Mouse (Mus musculus): Measurements from ENCODE around the gene Ablim2.

DNA sequence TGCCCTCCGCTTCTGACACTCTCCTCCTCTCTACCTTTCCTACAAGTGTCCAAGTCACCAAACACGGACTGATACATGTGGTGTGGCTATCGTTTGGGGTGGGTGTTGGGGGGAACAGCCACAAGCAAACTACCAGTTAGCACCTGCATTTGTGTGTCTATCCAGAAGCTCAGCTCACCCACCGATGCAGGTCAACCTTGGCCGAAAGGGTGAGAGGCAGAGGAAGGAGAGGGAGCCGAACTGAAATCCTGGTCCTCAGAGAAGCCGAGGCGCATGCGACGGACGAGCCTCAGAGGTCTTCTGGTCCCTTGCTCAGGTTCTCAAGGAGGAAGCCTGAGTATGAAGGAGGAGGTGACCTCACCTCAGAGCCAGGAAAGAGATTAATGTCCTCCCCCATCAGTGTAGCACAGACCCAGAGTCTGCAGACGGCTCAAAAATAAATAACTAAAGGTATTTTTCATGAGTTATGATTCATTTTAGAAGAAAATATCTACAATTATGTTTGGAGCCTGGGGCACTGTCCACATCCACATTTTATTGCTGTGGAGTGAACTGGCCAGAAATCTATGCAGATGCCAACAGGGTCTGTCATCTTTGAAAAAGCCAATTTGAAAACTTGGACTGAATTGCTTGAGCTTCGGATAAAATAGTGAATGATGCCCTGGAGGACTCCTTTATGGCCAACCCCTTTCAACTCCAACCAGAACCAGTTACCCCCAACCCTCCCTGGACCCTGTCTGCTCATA, 133.5 kb downstream of the Ablim2 start:
- TF ChIP-seq CTCF (IDR thresholded peaks at IDR 0.05; ENCODE audit: control insufficient read depth, insufficient read depth, low read length) = no peak
- no peak for TF ChIP-seq POLR2A (IDR thresholded peaks at IDR 0.05; ENCODE audit: borderline replicate concordance, control insufficient read depth, low read depth, low read length)

Data from bone marrow, adult 2 months (tissue).